Mouse (Mus musculus): ENCODE measurements around the gene Zdhhc25. TPM values are rescaled to one million over a fixed set of nuclear protein-coding genes. Genes with fewer than 3 reads are reported as not detected.

The Zdhhc25 gene
- polyA plus RNA-seq, 1 experiment from 2014 or later, result not detected

Other genes starting within 250 kb of the Zdhhc25 start
- gene Brd1, start 133.9 kb downstream of the Zdhhc25 start, polyA plus RNA-seq (2014; fragmentation: Nextera tagmentation; extraction: Ambion mirVana), result 25.2 and 29.4 TPM in 2 replicates
- 38.2 and 43.1 TPM in 2 replicates for gene Zbed4, start 151.4 kb downstream of the Zdhhc25 start, polyA plus RNA-seq (2014; fragmentation: Nextera tagmentation; extraction: Ambion mirVana)
- gene Alg12, start 219.0 kb downstream of the Zdhhc25 start, polyA plus RNA-seq (2014; fragmentation: Nextera tagmentation; extraction: Ambion mirVana), result 10.6 and 11.5 TPM in 2 replicates
- 85.3 and 89.5 TPM in 2 replicates for gene Creld2, start 219.3 kb downstream of the Zdhhc25 start, polyA plus RNA-seq (2014; fragmentation: Nextera tagmentation; extraction: Ambion mirVana)